Mouse (Mus musculus) A20 (cell line): Measurements from ENCODE around the gene Slc45a3.

Experiments
- DNase-seq: peaks from one replicate; pipeline ENCODE4 v3.0.0-alpha.2; 2011; ENCODE audit warnings: low read depth, low spot score

Gene Slc45a3

GRCm38 (mm10) chr1:131962606-131963084 lies at the start of gene Slc45a3:
Gene Slc45a3 (plus strand): TSS chr1:131962967.
- no peak for DNase-seq

- DNase-seq, result no peak
Observed at GRCm38 (mm10) chr1:131917634-131918033, 45.1 kb upstream of the Slc45a3 start.

GRCm38 (mm10) chr1:131919052-131919451 lies 43.7 kb upstream of the Slc45a3 start:
- DNase-seq, result no peak

GRCm38 (mm10) chr1:131922100-131922499 lies 40.7 kb upstream of the Slc45a3 start:
- no peak for DNase-seq

- DNase-seq, result peak; percentile 69
Observed at GRCm38 (mm10) chr1:131933471-131933870, 29.3 kb upstream of the Slc45a3 start.

- DNase-seq, result peak; percentile 53
Observed at GRCm38 (mm10) chr1:131937659-131938305, 25.0 kb upstream of the Slc45a3 start.

- DNase-seq, result no peak
Observed at GRCm38 (mm10) chr1:131938811-131939210, 24.0 kb upstream of the Slc45a3 start.

DNA sequence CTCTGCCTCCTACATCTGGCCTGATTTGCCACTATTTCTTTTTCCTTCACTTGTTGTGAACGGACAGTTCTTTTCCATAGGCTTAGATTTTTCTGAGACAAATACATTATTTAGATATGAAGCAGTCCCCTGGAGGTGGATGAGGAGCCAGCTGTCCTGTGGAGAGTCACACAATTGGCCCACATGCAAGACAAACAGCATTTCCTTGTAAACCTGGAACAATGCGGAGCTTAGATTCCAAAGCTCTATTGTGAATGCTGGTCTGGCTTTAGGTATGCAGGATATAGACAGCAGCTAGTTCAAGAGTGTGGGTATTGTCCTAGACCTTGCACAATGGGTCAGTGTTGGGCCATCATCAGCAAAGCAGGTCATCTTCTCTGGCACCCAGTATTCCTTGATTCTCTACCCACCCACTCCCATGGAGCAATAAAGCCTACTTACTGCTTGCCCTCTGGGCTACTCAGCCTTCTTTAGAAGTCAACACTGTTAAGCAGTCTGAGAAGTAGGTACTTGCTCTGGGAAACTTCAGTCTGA lies 22.0 kb upstream of the Slc45a3 start:
- DNase-seq, result no peak

DNA sequence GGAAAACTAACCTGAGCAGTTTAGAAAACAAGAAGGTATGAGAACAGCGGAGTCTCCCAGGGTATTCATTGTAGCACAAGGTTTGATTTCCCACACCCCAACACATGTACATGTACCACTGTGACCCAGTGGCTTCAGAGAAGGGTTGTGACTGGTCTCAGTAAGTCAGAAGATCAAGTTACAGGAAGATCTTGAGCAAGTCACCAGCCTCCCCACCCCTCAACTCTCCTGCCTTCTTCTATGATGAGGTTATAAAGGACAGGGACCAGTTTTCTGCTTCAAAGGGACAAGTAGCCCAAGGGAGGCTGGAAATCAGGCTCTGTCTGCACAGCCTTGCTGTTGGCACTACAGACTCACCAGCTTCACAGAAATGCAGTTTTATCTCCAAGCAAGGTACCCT lies 21.3 kb upstream of the Slc45a3 start:
- DNase-seq, result no peak

- no peak for DNase-seq
Observed at GRCm38 (mm10) chr1:131942621-131943590, 19.9 kb upstream of the Slc45a3 start.

GRCm38 (mm10) chr1:131945674-131946440 lies 16.9 kb upstream of the Slc45a3 start:
- no peak for DNase-seq

DNA sequence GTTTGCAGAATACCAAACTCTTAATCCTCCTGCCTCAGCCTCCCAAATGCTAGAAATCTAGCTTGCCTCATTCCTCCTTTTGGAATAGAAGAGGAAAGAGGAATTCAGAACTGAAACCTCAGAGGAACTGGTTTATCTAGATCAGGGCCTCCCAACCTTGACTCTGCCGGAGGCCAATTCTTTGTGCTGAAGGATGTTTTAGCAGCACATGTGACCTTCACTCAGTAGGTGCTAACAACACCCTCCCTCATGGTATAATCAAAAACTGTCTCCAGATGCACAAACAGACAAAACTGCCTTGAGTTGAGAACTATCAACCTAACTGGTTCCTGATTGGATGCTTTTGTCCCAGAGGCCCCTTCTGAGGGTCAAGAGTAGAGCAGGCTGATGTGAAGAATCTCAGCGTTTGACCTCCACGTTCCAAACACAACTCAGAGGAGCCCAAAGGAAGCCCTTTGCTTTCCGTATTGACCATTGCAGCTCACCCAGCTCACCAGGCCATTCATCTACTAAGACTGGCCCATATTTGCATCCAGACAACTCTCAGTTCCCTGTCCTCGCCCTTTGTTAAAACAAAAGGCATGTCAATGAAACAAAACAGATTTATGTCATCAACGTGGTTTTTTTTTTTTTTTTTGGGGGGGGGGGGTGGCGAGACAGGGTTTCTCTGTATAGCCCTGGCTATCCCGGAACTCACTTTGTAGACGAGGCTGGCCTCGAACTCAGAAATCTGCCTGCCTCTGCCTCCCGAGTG lies 16.1 kb upstream of the Slc45a3 start:
- no peak for DNase-seq

DNA sequence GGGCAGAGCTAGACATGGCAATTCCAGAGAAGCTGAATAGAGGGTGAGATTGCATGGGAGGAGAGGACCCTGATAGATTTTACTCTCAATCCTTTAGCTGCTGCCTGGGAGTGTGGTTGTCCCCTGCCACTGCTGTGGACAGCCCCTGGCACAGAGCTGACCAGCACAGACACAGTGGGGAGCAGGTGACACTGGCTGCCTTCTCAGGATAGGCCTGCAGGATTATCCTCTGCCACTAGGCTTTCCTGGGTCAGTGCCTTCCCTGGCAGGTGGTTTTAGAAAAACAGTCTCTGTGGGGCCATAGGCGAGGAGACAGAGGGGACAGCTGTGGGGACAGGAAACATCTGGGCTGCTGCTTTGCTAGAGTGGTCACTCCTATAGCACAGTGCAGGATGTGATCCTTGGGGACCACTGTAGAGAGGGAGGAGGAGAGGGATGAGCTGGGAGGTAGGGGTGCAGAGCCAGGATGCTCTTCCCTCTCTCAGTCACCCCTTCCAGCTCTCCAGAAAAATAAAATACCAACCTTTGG lies 14.7 kb upstream of the Slc45a3 start:
- no peak for DNase-seq

DNA sequence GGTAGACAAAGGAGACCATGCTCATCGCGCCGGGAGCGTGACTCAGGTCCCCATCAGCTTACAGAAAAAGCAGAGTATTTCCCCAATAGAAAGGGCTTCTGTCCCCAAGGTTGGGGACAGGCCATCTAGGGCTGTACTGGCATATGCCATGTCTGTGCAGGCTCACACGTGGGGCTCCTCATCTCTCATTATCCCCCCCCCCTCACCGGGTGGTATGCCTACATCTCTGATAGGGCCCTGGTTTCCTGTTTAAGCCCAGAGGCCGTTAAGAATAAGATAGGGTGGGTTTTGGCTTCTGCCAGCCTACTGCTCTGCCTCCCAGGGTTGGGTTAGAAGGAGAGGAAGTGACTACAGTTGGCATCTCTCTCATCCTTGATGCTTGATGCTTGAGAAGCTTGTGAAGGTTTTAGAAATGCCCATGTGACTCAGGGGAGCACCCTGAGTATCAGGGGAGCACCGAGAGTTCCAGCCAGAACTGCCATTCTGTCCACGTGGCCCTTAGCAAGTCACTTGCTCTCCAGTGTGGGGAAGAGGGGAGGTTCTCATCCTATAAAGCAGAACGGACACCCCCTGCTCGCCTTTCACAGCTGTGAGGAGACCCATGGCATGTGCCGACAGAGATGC lies 8.4 kb upstream of the Slc45a3 start:
- DNase-seq, result no peak

DNA sequence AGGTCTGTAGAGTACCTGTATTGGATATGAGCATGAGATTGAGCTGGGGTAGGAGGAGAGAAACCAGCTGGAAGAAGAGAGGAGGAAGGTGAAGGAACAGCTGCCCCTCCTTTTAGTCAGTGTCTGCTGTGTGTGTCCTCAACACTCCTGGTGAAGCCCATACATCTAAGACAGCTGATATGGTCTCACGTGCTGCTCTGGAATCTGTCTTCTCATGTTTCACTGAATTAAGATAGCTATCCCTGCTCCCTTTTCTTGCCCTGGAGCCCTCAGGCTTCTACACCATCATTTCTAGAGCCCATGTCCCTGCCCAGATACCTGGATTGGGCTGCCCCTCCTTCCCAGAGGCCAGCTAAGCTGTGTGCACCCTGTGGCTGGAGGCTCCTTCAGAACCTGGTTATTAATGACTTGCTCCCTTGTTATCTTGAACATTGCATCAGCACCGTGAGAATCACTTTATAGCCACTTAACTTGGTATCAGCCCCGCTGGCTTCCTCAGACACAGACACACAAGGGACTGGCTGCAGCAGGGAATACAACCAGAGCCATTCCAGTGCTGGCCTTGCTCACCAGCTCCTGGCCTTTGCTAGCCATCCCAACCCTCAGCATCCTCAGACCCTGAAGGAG lies 7.5 kb upstream of the Slc45a3 start:
- no peak for DNase-seq

- no peak for DNase-seq
Observed at GRCm38 (mm10) chr1:131957416-131957815, 5.4 kb upstream of the Slc45a3 start.

DNA sequence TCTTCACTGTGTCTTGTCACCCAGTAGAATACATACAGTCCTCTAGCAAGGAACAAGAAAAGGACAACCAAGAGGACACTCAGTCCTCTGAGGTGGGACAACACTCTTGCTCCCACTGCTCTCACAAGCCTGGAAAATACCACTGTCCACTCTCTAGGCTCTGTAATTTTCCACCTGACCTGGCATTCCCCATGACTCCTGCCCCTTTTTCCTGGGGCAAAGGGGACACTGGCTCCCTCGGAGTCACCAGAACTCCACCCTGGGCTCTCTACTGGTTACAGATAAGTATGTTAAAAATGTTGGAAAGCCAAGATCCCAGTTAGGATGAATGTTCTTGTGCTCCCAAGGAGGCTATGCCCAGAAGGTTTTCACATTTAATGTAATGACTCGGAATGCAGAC lies 1.8 kb upstream of the Slc45a3 start:
- DNase-seq, result no peak

DNA sequence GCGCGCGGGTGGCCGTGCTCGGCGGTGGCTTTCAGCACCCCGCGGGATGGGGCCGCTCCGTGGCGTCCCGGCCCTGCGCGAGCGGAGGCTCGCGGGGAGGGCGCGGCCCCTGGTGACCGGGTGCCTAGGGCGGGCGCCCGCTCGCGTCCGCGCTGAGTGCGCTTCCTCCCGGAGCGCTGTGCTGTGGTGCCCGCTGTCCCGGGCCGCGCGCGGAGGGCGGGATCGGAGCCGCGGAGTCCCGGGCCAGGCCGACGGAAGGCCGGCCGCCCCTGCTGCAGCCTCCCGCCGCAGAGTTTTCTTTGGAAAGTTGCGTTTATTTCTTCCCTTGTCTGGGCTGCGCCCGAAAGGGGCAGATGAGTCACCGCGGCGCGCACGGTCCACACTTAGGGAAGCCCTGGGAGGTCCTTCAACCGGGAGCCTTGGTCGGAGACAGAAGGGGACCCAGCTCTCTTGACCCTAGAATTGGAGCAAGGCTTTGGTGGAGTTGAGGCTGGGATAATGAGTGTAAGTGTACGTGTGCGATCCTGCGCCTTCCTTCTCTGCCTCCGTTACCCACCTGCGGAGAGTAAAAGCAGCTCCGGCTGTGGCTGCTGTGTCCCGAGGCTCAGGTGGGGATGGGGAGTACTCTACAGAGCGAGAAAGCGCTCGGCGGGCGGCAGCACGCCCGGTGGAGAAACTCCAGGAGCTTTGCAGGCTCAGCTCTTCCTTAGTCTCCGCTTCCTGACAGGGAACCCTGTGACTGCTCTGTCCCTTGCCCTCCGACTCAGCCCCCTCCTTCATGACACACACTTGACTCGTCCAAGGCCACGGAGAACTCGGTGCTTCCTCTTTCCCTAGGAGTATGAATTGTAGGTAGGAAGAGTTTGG lies 551 bp downstream of the Slc45a3 start:
- no peak for DNase-seq

GRCm38 (mm10) chr1:131964100-131964499 lies 1.3 kb downstream of the Slc45a3 start:
- no peak for DNase-seq
